Mouse (Mus musculus) liver, postnatal 0 days (tissue): ENCODE results near the gene Lasp1.

Experiments
- CTCF ChIP-seq: sonication (generic); IDR thresholded peaks from 2 replicates; pipeline ENCODE4 v1.5.1; 2016; ENCODE audit warnings: antibody characterized with exemption, low read depth
- EP300 ChIP-seq: IDR thresholded peaks from 2 replicates; pipeline ENCODE4 v1.6.1; 2016; ENCODE audit warnings: antibody characterized with exemption, low read depth, mild to moderate bottlenecking

DNA sequence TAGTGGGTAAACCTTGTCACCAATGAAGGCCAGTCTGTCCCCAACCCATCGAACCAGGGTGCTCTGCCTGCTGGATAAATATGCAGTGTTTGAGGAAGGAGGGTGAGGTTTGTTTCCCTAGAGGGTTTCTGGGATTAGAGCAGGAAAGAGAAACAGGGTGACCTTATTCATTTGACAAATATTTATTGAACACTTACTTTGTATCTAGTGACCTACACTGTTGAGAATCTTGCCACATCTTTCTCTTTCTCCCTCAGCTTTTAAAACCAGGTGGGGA is 3.3 kb downstream of the Lasp1 start:
- TF ChIP-seq CTCF (no peak), EP300 (no peak)
